Mouse (Mus musculus) megakaryocyte progenitor cell, adult 5-6 weeks (primary cell): ENCODE measurements around the gene Rab3b. TPM values are rescaled to one million over a fixed set of nuclear protein-coding genes. Genes with fewer than 3 reads are reported as not detected.
A peak's percentile ranks its signal among the peaks of the same experiment; 100 is the strongest.

Source experiments
- ATAC-seq: replicated peaks from 2 replicates; pipeline ENCODE4 v1.8.0; 2016; ENCODE audit warnings: mild to moderate bottlenecking, moderate TSS enrichment, inconsistent platforms; ENCODE audit not compliant: poor library complexity
- total RNA-seq, 2 experiments: library from RNA; stranded (forward) in 1 of 2; stranded (reverse) in 1 of 2; fragments of 157-497, 149-512 nt in 1 of 2; fragments of 200-1000 nt in 1 of 2; gene quantifications; 2 replicates each; pipeline versions ENCODE4 v1.2.3 to v1.2.4; 2015 to 2017

Rab3b gene
- total RNA-seq, 2 experiments from 2014 or later: 0.30 TPM; not detected in 1

- ATAC-seq: no peak
Observed at GRCm38 (mm10) chr4:108887456-108887855, 8.6 kb downstream of the Rab3b start.

GRCm38 (mm10) chr4:108890876-108891275 lies 12.0 kb downstream of the Rab3b start:
- no peak for ATAC-seq

- ATAC-seq: no peak
Observed at GRCm38 (mm10) chr4:108900421-108900820, 21.6 kb downstream of the Rab3b start.

- ATAC-seq: no peak
Observed at GRCm38 (mm10) chr4:108902886-108903285, 24.0 kb downstream of the Rab3b start.

GRCm38 (mm10) chr4:108903346-108903745 lies 24.5 kb downstream of the Rab3b start:
- no peak for ATAC-seq

GRCm38 (mm10) chr4:108904076-108904475 lies 25.2 kb downstream of the Rab3b start:
- no peak for ATAC-seq

- no peak for ATAC-seq
Observed at GRCm38 (mm10) chr4:108904790-108905189, 25.9 kb downstream of the Rab3b start.

- no peak for ATAC-seq
Observed at GRCm38 (mm10) chr4:108905859-108906258, 27.0 kb downstream of the Rab3b start.

- no peak for ATAC-seq
Observed at GRCm38 (mm10) chr4:108907475-108907874, 28.6 kb downstream of the Rab3b start.

GRCm38 (mm10) chr4:108909872-108910425 lies 31.1 kb downstream of the Rab3b start:
- no peak for ATAC-seq

- ATAC-seq: no peak
Observed at GRCm38 (mm10) chr4:108911866-108912265, 33.0 kb downstream of the Rab3b start.

- ATAC-seq: no peak
Observed at GRCm38 (mm10) chr4:108913180-108913579, 34.3 kb downstream of the Rab3b start.

- ATAC-seq: no peak
Observed at GRCm38 (mm10) chr4:108914391-108914790, 35.5 kb downstream of the Rab3b start.

- no peak for ATAC-seq
Observed at GRCm38 (mm10) chr4:108915101-108915500, 36.2 kb downstream of the Rab3b start.

- no peak for ATAC-seq
Observed at GRCm38 (mm10) chr4:108917654-108918053, 38.8 kb downstream of the Rab3b start.

- 0 out of 2 replicates have a peak, but pooled peaks have one; percentile 31 for ATAC-seq
Observed at GRCm38 (mm10) chr4:108927945-108928344, 49.1 kb downstream of the Rab3b start.

- ATAC-seq: no peak
Observed at GRCm38 (mm10) chr4:108933163-108933562, 54.3 kb downstream of the Rab3b start.

- ATAC-seq: peak; percentile 97
Observed at GRCm38 (mm10) chr4:108934856-108935255, 56.0 kb downstream of the Rab3b start.

GRCm38 (mm10) chr4:108937848-108938771 lies 59.2 kb downstream of the Rab3b start:
- no peak for ATAC-seq

- no peak for ATAC-seq
Observed at GRCm38 (mm10) chr4:108940681-108941473, 62.0 kb downstream of the Rab3b start.

GRCm38 (mm10) chr4:108942171-108942570 lies 63.3 kb downstream of the Rab3b start:
- no peak for ATAC-seq
